Mouse (Mus musculus) liver, adult 2 months (tissue): ENCODE data around the gene Clec12b.

Source experiments
- CTCF ChIP-seq: fragments of 200-500 bp; IDR thresholded peaks from 2 replicates; pipeline ENCODE4 v1.5.1; 2011; ENCODE audit warnings: low read depth, low read length, control low read depth
- POLR2A ChIP-seq: fragments of 200-500 bp; IDR thresholded peaks from 2 replicates; pipeline ENCODE4 v1.6.1; 2011; ENCODE audit warnings: low read length, control low read depth; ENCODE audit not compliant: insufficient read depth; ENCODE audit errors: extremely low read depth

DNA sequence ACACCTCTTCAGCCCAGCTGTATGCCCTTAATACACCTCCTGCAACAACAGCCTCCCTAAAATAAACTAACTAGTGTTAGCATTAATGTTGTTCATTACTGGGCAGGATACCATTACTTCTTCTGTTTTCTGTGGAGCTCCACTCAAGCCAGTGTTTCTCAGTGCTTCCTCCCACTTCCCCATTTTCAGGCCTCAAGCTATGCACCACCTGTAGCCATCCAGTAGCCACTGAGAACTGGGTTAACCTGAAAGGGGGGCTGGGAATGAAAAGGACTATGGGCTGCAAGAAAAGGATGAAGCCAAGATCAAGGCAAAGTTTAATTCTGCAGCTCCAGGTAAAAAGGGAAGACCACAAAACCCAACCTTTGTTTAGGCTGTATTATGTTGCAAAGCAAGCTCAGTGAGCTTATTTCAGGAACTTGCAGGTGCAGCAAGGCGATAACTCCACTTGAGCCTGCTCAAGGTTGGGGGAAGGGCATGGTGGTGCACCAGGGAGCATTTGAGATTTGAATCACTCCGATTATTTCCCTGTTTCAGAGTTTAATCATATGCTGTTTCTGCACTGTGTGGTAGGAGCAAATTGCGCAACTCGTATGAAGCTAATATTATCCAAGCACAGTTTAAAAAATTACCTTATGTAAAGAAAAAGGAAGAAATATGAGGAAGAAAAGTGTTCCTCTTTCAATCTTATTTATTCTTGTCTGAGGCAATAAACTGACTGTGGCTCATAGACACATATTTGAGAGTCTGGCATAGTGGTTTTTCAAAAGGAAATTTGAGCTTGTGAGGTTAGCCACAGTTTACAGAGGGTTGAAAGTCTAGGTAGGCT, 35.9 kb downstream of the Clec12b start:
- no peak for TF ChIP-seq CTCF
- TF ChIP-seq POLR2A, result no peak
